Mouse (Mus musculus): ENCODE measurements around the gene Uspl1. TPM values are rescaled to one million over a fixed set of nuclear protein-coding genes. Genes with fewer than 3 reads are reported as not detected.

Gene Uspl1
- total RNA-seq, 1 experiment from 2014 or later = 45.1 TPM

DNA sequence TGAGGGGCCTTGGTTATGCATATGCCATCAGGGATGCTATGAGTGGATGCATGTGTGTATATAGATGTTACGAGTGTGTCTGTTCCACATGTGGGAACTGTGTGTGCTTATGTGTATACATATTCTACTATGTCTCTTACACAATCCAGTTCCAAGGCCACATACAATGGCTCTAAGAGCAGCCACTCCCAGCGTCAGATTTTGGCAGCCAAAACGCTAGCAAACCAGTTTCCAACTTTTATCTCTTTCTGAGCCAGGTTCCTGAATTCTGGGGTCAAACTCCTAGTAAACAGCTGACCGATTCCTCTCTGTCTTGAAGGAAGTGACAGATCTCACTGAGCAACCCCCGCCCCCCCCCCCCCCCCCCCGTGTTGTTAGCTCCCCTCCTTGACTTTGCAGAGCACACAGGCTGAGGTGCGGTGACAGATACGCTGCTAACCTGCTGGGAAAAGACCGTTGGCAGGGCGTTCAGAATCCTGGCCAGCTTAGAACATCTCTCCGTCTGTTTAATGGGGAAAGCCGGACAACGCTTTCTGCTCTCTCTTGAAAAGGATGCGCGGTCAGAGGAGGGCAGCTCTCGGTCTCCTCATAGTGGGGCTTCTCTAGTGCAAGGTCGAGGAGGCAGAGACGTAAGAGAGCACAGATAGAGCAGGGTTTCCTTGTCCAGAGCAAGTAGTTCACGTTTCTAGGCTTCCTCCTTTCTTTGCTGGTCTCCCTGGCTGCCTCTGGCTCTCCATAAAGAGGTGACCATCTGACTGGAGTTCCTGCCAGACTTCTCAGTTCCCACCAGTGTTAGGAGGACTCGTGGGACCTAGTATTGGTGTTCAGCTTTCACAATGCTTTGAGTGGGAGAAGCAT is 63.1 kb downstream of the Uspl1 start:
- ATAC-seq (replicated peaks; ENCODE audit: low read depth, poor library complexity, severe bottlenecking) = 0 out of 2 replicates have a peak, but pooled peaks have one; percentile 8

DNA sequence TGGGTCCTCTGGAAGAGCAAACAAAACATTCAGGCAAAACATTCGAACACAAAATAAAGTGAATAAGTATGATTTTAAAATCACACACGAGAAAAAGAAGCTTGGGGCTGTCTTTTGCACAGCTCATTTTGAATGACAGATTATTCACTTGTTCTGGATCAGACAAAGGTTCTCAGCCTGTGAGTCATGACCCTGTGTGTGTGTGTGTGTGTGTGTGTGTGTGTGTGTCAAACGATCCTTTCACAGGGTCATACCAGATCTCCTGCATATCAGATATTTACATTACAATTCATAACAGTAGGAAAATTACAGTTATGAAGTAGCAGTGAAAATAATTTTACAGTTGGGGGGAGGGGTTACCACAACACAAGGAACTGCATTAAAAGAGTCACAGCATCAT is 68.2 kb downstream of the Uspl1 start:
- no peak for ATAC-seq (replicated peaks; ENCODE audit: low read depth, poor library complexity, severe bottlenecking)

DNA sequence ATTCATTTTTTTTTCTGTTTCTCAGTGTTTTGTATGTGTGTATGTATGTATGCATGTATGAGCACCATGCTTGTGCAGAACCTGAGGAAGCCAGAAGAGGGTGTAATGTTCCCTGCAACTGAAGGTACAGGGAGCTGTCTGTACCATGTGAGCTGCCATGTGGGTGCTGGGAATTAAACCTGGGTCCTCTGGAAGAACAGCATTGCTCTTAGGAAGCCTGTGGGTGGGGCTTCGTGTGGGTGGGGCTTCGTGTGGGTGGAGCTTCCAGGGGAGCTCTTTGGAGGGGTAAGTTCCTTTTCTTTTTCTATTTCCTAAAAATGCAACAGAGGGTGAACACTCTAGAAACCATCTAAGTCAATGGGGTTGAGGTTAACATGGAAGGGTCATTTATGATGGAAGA is 69.3 kb downstream of the Uspl1 start:
- ATAC-seq (replicated peaks; ENCODE audit: low read depth, poor library complexity, severe bottlenecking) = no peak

DNA sequence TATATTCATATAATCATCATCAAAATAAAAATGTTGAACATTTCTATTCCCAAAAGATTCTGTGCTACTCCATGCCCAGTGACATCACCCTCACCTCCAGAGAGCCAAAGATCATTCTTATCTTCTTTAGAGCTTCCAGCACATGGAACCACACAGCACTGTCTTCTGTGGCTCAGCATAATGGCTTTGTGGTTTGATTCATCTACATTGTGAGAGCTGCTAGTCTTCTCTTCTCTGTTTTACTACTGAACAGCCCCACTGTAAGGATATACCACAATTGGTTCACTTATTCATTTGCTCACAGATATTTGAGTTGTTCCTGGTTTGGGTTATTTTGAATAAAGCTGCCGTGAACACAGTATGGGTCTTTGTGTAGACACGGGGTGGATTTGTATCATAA is 71.4 kb downstream of the Uspl1 start:
- peak; percentile 81 for ATAC-seq (replicated peaks; ENCODE audit: low read depth, poor library complexity, severe bottlenecking)

DNA sequence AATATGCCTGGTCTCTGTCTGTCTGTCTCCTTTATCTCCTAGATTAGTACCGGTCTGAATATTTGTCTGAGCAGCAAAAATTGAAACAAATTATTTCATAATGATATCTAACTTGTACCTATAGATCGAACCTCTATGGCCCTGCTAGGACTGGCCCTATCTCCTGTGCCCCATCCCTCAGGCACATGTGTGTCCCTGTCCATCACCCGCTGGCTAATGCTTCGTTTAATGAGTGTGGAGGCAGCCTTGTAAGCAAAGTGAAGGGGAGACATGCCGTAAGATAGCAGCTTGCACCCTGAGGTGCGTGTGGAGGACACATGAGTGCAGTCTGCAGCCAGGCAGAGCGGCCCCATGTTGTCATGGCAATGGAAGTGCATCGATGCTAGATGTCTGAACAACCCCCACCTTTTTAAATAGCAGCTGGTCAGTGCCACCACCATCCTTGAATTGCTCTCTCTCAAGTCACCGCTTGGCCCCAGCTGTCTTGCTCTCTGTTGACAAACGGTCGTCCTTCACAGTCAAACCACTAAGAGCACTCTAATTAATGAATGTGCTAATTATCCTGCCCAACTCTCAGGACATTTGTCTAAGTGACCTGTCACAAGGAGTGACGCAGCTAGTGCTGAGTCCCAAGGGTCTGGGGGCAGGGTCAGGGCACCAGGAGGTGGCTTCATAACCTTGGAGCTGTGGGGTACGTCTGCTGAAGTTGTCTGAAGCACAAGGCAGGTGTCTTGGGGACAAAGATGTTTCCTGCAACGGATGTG is 73.5 kb downstream of the Uspl1 start:
- no peak for ATAC-seq (replicated peaks; ENCODE audit: low read depth, poor library complexity, severe bottlenecking)

DNA sequence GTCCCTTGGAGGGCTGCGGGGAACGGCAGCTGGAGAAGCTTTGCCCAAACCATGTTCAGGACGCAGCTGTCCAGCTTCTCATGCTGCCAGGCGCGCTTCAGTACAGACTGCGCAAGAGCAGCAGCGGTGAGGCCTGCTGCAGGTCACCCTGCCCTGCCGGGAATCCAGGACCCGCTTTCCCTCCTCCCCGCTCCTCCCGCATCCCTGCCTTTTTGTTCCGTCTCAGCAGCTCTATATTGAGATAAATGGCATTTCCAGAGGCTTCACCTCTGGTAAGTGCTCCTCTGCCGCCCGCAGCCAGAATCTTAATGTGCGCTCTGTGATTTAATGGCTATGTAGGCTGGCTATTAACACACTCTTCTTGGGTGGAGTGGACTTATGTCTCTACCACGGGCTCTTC is 74.9 kb downstream of the Uspl1 start:
- ATAC-seq (replicated peaks; ENCODE audit: low read depth, poor library complexity, severe bottlenecking) = no peak

DNA sequence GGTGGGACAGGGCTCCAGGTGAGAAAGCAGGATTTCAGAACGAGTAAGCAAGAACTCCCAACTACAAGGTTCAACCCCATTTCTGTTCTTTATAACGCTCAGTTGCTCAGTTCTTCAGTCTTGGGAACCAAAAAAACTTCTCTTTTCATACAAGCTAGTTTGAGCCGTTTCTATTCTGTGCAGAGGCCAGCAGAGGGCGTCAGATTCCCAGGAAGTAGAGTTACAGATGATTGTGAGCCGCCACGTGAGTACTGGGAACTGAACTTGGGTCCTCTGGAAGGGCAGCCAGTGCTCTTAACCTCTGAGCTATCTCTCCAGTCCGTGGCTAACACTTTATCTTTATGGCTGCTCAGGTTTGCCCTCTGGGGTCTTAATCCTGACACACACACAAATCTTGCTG is 77.3 kb downstream of the Uspl1 start:
- ATAC-seq (replicated peaks; ENCODE audit: low read depth, poor library complexity, severe bottlenecking) = no peak

DNA sequence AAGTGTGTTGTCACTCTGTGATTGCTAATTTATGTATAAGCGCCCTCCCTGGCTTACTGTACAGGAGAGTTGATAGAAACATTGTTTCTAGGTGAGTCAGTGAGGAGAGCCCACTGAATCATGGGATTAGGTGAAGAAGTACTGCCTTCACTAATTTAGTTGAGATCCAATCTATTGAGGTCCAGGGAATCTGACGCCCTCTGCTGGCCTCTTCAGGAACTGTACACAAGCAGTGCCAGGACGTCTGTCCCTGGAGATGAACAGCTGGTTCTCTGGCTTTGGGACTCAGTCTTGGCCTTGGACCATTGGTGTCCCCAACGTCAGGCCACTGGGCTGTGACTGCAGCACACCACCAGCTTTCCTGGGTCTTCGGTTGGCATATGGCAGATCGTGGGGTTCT is 77.7 kb downstream of the Uspl1 start:
- no peak for ATAC-seq (replicated peaks; ENCODE audit: low read depth, poor library complexity, severe bottlenecking)

DNA sequence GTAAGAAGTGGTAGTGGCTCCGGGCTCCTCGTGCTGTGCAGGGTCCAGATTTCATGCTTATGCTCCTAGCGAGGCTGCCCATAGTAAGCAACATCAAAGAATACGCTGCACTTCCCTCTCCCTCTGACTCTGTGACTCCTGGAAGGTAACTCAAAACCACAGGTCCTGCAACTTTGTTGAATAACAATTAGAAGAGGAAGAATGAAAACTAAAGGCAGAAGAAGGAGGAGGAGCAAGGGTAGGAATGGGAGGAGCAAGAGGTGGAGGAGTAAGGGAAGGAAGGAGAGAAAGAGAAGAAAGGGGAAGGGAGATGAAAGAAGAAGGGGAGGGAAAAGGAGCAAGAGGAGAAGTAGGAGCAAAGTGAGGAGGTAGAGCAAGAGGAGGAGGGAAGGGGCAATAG is 80.3 kb downstream of the Uspl1 start, which contains the start of gene Alox5ap:
TSS of gene Alox5ap (plus strand) at position 363 of the 400 bp plus-strand sequence.
- ATAC-seq (replicated peaks; ENCODE audit: low read depth, poor library complexity, severe bottlenecking) = peak; percentile 38

DNA sequence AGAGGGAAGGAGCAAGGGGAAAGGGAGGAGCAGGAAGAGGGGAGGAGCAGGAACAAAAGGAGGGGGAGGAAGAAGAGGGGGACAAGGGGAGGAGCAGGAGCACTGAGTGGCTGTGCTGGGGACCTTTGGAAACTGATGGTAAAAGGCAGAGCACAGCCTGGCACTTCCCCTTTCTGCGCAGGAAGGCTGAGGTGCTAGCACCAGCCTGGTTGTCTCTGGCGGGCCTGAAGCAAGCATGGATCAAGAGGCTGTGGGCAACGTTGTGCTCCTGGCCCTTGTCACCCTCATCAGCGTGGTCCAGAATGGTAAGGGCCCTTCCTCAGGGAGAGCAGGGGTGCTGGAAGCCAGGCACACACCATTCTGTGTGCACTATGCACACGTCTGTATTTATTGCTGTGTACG is 80.7 kb downstream of the Uspl1 start:
- ATAC-seq (replicated peaks; ENCODE audit: low read depth, poor library complexity, severe bottlenecking) = peak; percentile 73

Other genes starting within 250 kb of the Uspl1 start
- not detected in 2 replicates for gene Gm42791, start 189.2 kb upstream of the Uspl1 start, total RNA-seq (2017)
- gene Hmgb1, start 139 bp downstream of the Uspl1 start, total RNA-seq (2017) = 1,044 and 1,081 TPM in 2 replicates
- gene Alox5ap, start 80.4 kb downstream of the Uspl1 start, total RNA-seq (2017) = 156 and 205 TPM in 2 replicates
- 0.39 TPM in 1 of 2 replicates, not detected in the other for gene Medag, start 227.4 kb downstream of the Uspl1 start, total RNA-seq (2017)

Data from common myeloid progenitor, adult 5-6 weeks (primary cell).